Comparison of ENCODE assay signal across 12 mouse cellular contexts in the genomic region with DNA sequence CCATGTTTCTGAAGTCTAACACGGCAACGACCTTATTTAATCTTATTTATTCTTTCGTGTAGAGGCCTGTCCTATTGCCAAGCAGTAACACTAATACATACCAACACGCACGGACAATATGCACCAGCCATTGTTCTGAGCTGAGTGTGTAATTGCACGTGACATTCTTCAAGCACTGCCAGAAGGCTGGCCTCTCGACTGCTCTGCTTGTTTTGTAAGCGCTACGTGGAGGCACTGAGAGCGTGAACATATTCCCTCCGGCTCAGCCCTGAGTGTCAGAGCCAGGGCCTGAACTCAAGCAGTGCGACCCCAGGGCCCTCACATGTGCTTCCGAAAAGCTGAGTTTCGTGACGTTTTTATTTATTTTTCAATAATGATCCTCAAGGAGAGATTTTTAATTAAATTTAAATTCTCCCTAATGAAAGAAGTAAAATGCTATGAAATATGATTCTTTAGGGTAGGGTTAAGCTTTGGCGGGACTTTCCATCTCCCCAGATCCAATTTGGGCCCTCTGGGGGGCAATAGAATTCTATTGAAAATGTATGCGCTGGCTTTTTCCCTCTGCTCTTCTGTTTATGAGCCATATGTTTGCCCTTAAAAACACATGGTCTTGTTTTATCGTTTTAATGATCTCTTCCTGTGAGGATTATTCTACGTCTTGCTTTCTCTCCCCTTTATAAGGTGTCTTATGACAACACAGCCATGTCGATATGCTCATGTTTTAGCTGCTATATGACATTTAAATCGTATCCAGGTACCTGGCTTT. TPM values are rescaled to one million over a fixed set of nuclear protein-coding genes. Genes with fewer than 3 reads are reported as not detected.
DNase-seq lines count a peak whose midpoint lies in the region; ATAC-seq and TF ChIP-seq lines count a peak whose summit lies in the region.
"Had no signal": no experiment of that assay in that cellular context is flagged by ENCODE, and none has a peak within 500 bp of the region (broad histone marks: within the 10 kb centered on the region; RNA-seq: fewer than 3 reads in every experiment).

No protein-coding gene starts in this region.

- peak; percentile 21 for DNase-seq in lung, postnatal 36 days
- DNase-seq in lung, postnatal 10 days, result no peak
- no peak for DNase-seq in forebrain, postnatal 0 days
- DNase-seq in mesoderm, embryonic 11.5 days (ENCODE audit: low read depth, low spot score), result peak; percentile 38
- DNase-seq in frontal cortex, postnatal 10 days (ENCODE audit: low spot score in 2 of 2), result no peak
- DNase-seq in gastrocnemius, postnatal 36 days, result no peak
- DNase-seq in ovary, postnatal 36 days (ENCODE audit: low spot score), result no peak
- DNase-seq: cerebellum, adult 9-10 months; gastrocnemius, postnatal 10 days; thymus, postnatal 4 days had no signal

- H3K36me3 ChIP-seq in forebrain, postnatal 0 days (ENCODE audit: insufficient read depth), result no peaks in the 10 kb centered on the region
- H3K36me3 ChIP-seq: lung, embryonic 15.5 days had no signal

- H3K4me3 ChIP-seq in forebrain, postnatal 0 days (ENCODE audit: low read depth, low read length), result no peak overlapping the region
- H3K4me3 ChIP-seq: lung, embryonic 15.5 days had no signal

- no peaks in the 10 kb centered on the region for H3K27me3 ChIP-seq in forebrain, postnatal 0 days (ENCODE audit: insufficient read depth, low read length)
- H3K27me3 ChIP-seq: lung, embryonic 15.5 days had no signal

- TF ChIP-seq CTCF in forebrain, postnatal 0 days (IDR thresholded peaks at IDR 0.05; ENCODE audit: low read depth), result no peak

- ATAC-seq in forebrain, postnatal 0 days, result 0 out of 2 replicates have a peak, but pooled peaks have one; percentile 38
- ATAC-seq: inflammation-experienced regulatory T-cells, adult 6 months had no signal

- no peak overlapping the region for H3K27ac ChIP-seq in forebrain, postnatal 0 days (ENCODE audit: low read depth, low read length)
- H3K27ac ChIP-seq: lung, embryonic 15.5 days had no signal

- whole genome bisulfite sequencing in forebrain, postnatal 0 days, result 51% methylated on average over 21 of the region's 21 CpGs

- H3K9me3 ChIP-seq in forebrain, postnatal 0 days (ENCODE audit: low read length), result no peaks in the 10 kb centered on the region
- H3K9me3 ChIP-seq: lung, embryonic 15.5 days had no signal

- H3K4me1 ChIP-seq in forebrain, postnatal 0 days (ENCODE audit: insufficient read depth), result no peaks in the 10 kb centered on the region

- no peak overlapping the region for H3K9ac ChIP-seq in forebrain, postnatal 0 days
- H3K9ac ChIP-seq: lung, embryonic 15.5 days had no signal

- intact Hi-C loops in gastrocnemius, postnatal 36 days (cut with DNase I), result no loop called here

- H3K4me2 ChIP-seq in forebrain, postnatal 0 days (ENCODE audit: low read depth), result no peak overlapping the region
- H3K4me2 ChIP-seq: lung, embryonic 15.5 days had no signal

RNA-seq across cellular contexts. Expression of gene Lpar1, which starts 52.5 kb away (rescaled TPM):
- total RNA-seq in forebrain, postnatal 0 days (2014; rRNA removed), result 15.5 and 17.3 TPM in 2 replicates
- polyA plus RNA-seq in forebrain, postnatal 0 days (2015; fragmentation: Nextera tagmentation; extraction: Ambion mirVana), result 26.2 and 26.4 TPM in 2 replicates
- total RNA-seq in gastrocnemius, postnatal 36 days (2021), result 10 to 100 TPM in 1 of 2 experiments, 1 to 10 TPM in 1; 8.3 to 10.5 TPM
- polyA plus RNA-seq: inflammation-experienced regulatory T-cells, adult 6 months had no signal

Comparison
In these comparisons a context has a peak if more than half of its experiments do, and no peak if none do; other contexts are left out.
1. DNase-seq: peak in lung, postnatal 36 days (single experiment) and mesoderm, embryonic 11.5 days (single experiment); none in lung, postnatal 10 days (single experiment), forebrain, postnatal 0 days (single experiment), frontal cortex, postnatal 10 days (0 of 2), gastrocnemius, postnatal 36 days (0 of 2) and ovary, postnatal 36 days (single experiment).